Mouse (Mus musculus): ENCODE data around the gene Ttc32.

DNA sequence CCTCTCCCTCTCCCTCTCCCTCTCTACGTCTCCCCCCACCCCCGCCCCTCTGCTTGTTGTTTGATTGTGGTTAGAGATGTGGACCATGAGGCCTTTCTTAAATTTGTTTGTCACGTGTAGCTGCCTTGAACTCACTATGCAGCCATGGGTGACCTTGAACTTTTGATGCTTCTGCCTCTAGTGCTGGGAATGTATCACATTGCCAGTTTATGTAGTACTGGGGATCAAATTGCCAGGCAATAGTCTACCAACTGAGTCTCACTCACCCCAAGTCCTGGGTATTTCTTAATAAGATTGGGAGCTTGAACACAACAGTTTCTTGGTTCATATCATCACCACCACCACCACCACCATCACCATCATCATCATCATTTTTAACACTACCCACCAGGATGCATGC, 8.8 kb upstream of the Ttc32 start:
- TF ChIP-seq CTCF (IDR thresholded peaks at IDR 0.05; ENCODE audit: low read depth, low read length) (no peak), EP300 (IDR thresholded peaks at IDR 0.05; ENCODE audit: insufficient read depth, low read depth, low read length) (no peak), POLR2A (IDR thresholded peaks at IDR 0.05; ENCODE audit: insufficient read depth, low read length) (no peak)

Data from ES-Bruce4 (cell line).